Mouse (Mus musculus) c-Kit-positive CD71-negative TER-119-negative erythroid progenitor cells, embryonic 14.5 days (primary cell): ENCODE data around the gene Zdhhc18.
A peak's percentile ranks its signal among the peaks of the same experiment; 100 is the strongest.

Experiments
- DNase-seq: peaks from one replicate; pipeline ENCODE4 v3.0.0-alpha.2; 2013; ENCODE audit warnings: low read depth

Gene Zdhhc18

GRCm38 (mm10) chr4:133601721-133602218, 48.2 kb downstream of the Zdhhc18 start, which contains the start of gene Sfn:
Sfn (minus strand) TSS chr4:133602168.
- no peak for DNase-seq

- DNase-seq, result no peak
These were observed 49.6 kb downstream of the Zdhhc18 start for GRCm38 (mm10) chr4:133600306-133600705.

- DNase-seq, result peak; percentile 75
These were observed 50.3 kb downstream of the Zdhhc18 start for GRCm38 (mm10) chr4:133599571-133600073.

- DNase-seq, result no peak
These were observed 50.8 kb downstream of the Zdhhc18 start for GRCm38 (mm10) chr4:133599116-133599515.

- DNase-seq, result no peak
These were observed 51.3 kb downstream of the Zdhhc18 start for GRCm38 (mm10) chr4:133598616-133599015.

GRCm38 (mm10) chr4:133596084-133596483, 53.9 kb downstream of the Zdhhc18 start:
- no peak for DNase-seq

- no peak for DNase-seq
These were observed 54.4 kb downstream of the Zdhhc18 start for GRCm38 (mm10) chr4:133595538-133595937.

- DNase-seq, result peak; percentile 50
These were observed 57.4 kb downstream of the Zdhhc18 start for GRCm38 (mm10) chr4:133592570-133592969.

GRCm38 (mm10) chr4:133584059-133584951, 65.6 kb downstream of the Zdhhc18 start, which contains the start of gene Gpn2:
Gpn2 (plus strand) TSS chr4:133584362.
- DNase-seq, result peak; percentile 88

GRCm38 (mm10) chr4:133583690-133584058, 66.3 kb downstream of the Zdhhc18 start:
- no peak for DNase-seq

GRCm38 (mm10) chr4:133577983-133578382, 72.0 kb downstream of the Zdhhc18 start:
- no peak for DNase-seq

GRCm38 (mm10) chr4:133574843-133575202, 75.1 kb downstream of the Zdhhc18 start:
- no peak for DNase-seq

GRCm38 (mm10) chr4:133574070-133574842, 75.7 kb downstream of the Zdhhc18 start, which contains the start of gene Gpatch3:
Gpatch3 (plus strand) TSS chr4:133574745.
- DNase-seq, result peak; percentile 89

GRCm38 (mm10) chr4:133570066-133570466, 79.9 kb downstream of the Zdhhc18 start:
- DNase-seq, result no peak

- no peak for DNase-seq
These were observed 80.5 kb downstream of the Zdhhc18 start for GRCm38 (mm10) chr4:133569291-133570065.

GRCm38 (mm10) chr4:133567251-133567650, 82.7 kb downstream of the Zdhhc18 start:
- DNase-seq, result no peak

- no peak for DNase-seq
These were observed 86.8 kb downstream of the Zdhhc18 start for GRCm38 (mm10) chr4:133563123-133563571.

GRCm38 (mm10) chr4:133561622-133562021, 88.3 kb downstream of the Zdhhc18 start:
- DNase-seq, result no peak

GRCm38 (mm10) chr4:133559846-133560245, 90.1 kb downstream of the Zdhhc18 start:
- no peak for DNase-seq

- DNase-seq, result no peak
These were observed 92.8 kb downstream of the Zdhhc18 start for GRCm38 (mm10) chr4:133557041-133557717.
